Mouse (Mus musculus): Measurements from ENCODE around the gene Elobl. TPM values are rescaled to one million over a fixed set of nuclear protein-coding genes. Genes with fewer than 3 reads are reported as not detected.

Elobl gene
- polyA plus RNA-seq, 1 experiment from 2014 or later = not detected

DNA sequence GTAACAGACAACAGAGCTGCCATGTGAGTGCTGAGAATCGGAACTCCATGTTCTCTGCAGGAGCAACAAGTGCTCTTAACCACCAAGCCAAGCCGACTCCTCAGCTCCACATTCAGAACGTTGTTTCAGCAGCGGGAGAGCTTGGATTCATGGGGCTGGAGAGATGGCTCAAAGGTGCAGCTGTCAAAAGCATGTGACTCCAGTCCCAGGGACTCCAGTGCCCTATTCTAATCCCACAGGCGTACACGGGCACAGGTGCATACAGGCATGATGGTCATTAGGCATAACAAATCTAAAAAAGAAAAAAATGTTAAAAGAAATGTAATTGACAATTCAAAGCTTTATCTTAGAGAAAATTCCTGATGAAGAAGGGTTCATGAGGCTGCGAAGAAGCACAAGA, 26.5 kb upstream of the Elobl start:
- Histone ChIP-seq H3K9me3 (ENCODE audit: low read depth, low read length) (no peaks in the 10 kb centered on the region), H3K27ac (ENCODE audit: low read depth) (no peak overlapping the region), H3K27me3 (ENCODE audit: insufficient read depth, low read length) (no peaks in the 10 kb centered on the region), H3K4me2 (no peak overlapping the region), H3K36me3 (ENCODE audit: insufficient read depth) (peaks cover 19% of the 10 kb centered on the region), H3K4me3 (ENCODE audit: low read depth, low read length) (no peak overlapping the region), H3K9ac (no peak overlapping the region), H3K4me1 (ENCODE audit: insufficient read depth) (no peaks in the 10 kb centered on the region)
- ATAC-seq (ENCODE audit: insufficient read depth) (no peak), DNase-seq (no peak)
- 48% methylated on average over 7 of the region's 7 CpGs for WGBS
- TF ChIP-seq CTCF (IDR thresholded peaks at IDR 0.05; ENCODE audit: low read depth) = no peak

DNA sequence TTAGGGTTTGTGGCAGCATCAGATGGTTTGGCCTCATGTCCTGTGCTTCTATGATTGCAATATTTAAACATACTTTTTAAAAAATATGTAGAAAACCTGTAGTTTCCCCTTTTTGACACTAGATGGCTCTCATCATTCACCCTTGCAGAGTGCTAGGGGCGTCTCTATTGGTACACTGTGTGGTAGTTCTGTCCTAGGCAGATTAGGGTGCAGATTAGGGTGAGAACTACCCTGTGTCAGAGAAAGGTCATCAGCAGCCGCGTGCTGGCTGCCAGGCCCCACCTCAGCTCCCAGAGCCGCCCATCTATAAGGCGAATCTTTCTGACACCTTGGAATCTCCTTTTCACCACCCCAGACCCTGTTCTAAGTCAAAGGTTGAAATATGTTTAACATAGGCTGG, 22.8 kb upstream of the Elobl start:
- Histone ChIP-seq H3K36me3 (ENCODE audit: insufficient read depth) (peaks cover 47% of the 10 kb centered on the region), H3K4me2 (no peak overlapping the region), H3K4me3 (ENCODE audit: low read depth, low read length) (no peak overlapping the region), H3K9me3 (ENCODE audit: low read depth, low read length) (no peaks in the 10 kb centered on the region), H3K27ac (ENCODE audit: low read depth) (no peak overlapping the region), H3K4me1 (ENCODE audit: insufficient read depth) (no peaks in the 10 kb centered on the region), H3K9ac (no peak overlapping the region), H3K27me3 (ENCODE audit: insufficient read depth, low read length) (no peaks in the 10 kb centered on the region)
- 55% methylated on average over 5 of the region's 5 CpGs for WGBS
- TF ChIP-seq CTCF (IDR thresholded peaks at IDR 0.05; ENCODE audit: low read depth) = peak; percentile 61
- ATAC-seq (ENCODE audit: insufficient read depth) = peak; percentile 79
- DNase-seq = peak; percentile 79

DNA sequence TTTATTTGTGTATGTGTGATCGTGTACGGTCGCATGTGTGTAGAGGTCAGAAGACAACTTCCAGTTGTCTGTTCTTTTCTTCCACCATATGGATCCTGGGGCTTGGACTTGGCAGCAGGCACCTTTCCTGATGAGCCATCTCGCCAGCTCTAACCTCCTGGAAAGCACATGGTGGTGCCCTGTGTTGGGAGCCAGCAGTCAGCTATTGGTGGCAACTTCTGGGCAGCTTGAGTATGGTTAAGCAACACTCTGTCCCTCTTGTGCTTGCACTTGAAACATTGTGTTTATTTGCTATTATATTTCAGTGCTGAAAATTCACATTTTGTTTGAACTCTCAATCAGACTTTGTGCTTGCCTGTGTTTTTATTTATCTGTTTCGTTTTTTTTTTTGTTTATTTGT, 22.2 kb upstream of the Elobl start:
- Histone ChIP-seq H3K36me3 (ENCODE audit: insufficient read depth) (peaks cover 52% of the 10 kb centered on the region), H3K9ac (no peak overlapping the region), H3K4me3 (ENCODE audit: low read depth, low read length) (no peak overlapping the region), H3K4me1 (ENCODE audit: insufficient read depth) (no peaks in the 10 kb centered on the region), H3K27ac (ENCODE audit: low read depth) (no peak overlapping the region), H3K9me3 (ENCODE audit: low read depth, low read length) (no peaks in the 10 kb centered on the region), H3K4me2 (no peak overlapping the region), H3K27me3 (ENCODE audit: insufficient read depth, low read length) (no peaks in the 10 kb centered on the region)
- 76% methylated on average over 5 of the region's 5 CpGs for WGBS
- no peak for TF ChIP-seq CTCF (IDR thresholded peaks at IDR 0.05; ENCODE audit: low read depth)
- DNase-seq (no peak), ATAC-seq (ENCODE audit: insufficient read depth) (no peak)

DNA sequence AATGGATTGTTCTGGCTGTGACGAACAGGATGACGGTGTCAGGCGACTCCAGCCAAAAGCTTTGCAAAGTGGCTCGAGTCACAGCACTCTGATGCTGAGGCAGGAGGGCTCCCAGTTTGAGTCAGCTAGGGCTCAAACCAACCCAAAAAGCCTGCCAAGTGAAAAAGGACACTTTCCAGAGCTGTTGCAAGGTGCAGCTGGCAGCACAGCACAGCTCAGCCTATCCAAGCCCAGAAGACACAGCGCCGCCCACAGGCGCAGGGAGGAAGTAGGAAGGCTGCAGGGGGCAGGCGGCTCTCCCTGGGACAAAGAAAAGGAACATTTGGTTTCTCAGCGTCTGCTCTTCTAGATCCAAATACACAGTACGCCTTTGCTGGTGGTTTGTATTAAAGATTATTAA, 19.9 kb upstream of the Elobl start:
- no peak for DNase-seq
- no peaks in the 10 kb centered on the region for H3K4me1 ChIP-seq (ENCODE audit: insufficient read depth)
- peaks cover 68% of the 10 kb centered on the region for H3K36me3 ChIP-seq (ENCODE audit: insufficient read depth)
- ATAC-seq (ENCODE audit: insufficient read depth) = no peak
- no peak overlapping the region for H3K4me2 ChIP-seq
- 84% methylated on average over 10 of the region's 10 CpGs for WGBS
- H3K27me3 ChIP-seq (ENCODE audit: insufficient read depth, low read length) = no peaks in the 10 kb centered on the region
- H3K4me3 ChIP-seq (ENCODE audit: low read depth, low read length) = no peak overlapping the region
- no peak for TF ChIP-seq CTCF (IDR thresholded peaks at IDR 0.05; ENCODE audit: low read depth)
- H3K27ac ChIP-seq (ENCODE audit: low read depth) = no peak overlapping the region
- H3K9me3 ChIP-seq (ENCODE audit: low read depth, low read length) = no peaks in the 10 kb centered on the region
- H3K9ac ChIP-seq = no peak overlapping the region

DNA sequence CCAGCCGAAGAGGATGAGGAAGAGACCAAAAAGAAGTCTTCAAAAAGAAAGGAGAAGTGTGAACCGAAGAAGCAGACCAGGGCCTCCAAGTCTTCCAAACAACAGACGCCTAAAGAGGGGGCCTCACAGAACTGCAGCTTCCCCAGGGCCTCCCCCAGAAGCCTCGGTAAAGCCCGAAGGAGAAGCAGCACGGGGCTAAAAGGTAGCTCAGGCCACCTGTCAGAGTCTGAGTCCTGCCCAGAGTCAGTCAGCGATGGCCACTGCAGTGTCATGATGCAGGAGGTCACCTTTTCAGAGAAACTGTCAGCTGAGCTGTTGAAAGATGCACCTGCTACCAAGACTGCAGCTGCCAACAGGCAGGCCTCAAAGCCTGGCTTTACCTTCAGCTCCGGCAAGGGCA, 14.6 kb upstream of the Elobl start:
- H3K9me3 ChIP-seq (ENCODE audit: low read depth, low read length) = no peaks in the 10 kb centered on the region
- no peak overlapping the region for H3K27ac ChIP-seq (ENCODE audit: low read depth)
- H3K4me2 ChIP-seq = no peak overlapping the region
- DNase-seq (no peak), ATAC-seq (ENCODE audit: insufficient read depth) (no peak)
- peaks cover 38% of the 10 kb centered on the region for H3K36me3 ChIP-seq (ENCODE audit: insufficient read depth)
- TF ChIP-seq CTCF (IDR thresholded peaks at IDR 0.05; ENCODE audit: low read depth) = no peak
- H3K27me3 ChIP-seq (ENCODE audit: insufficient read depth, low read length) = no peaks in the 10 kb centered on the region
- WGBS = 79% methylated on average over 8 of the region's 8 CpGs
- H3K4me1 ChIP-seq (ENCODE audit: insufficient read depth) = no peaks in the 10 kb centered on the region
- no peak overlapping the region for H3K9ac ChIP-seq
- H3K4me3 ChIP-seq (ENCODE audit: low read depth, low read length) = no peak overlapping the region

DNA sequence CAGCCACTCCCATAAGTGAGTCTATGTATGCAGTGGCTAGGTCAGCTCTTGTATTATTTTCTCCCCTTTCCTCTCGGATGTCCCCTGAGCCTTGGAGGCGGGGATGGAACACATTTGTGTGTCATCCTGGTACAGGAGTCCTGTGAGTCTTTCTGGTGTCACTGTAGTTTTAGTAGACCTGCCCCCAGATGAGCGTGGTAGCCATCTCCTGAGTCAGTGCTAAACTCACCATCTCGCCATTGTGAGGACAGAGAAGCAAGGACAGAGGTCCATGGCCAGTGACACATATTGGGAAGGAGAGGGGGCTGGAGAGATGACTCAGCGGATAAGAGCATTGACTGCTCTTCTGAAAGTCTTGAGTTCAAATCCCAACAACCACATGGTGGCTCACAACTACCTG, 10.5 kb upstream of the Elobl start:
- Histone ChIP-seq H3K36me3 (ENCODE audit: insufficient read depth) (peaks cover 10% of the 10 kb centered on the region; the same call in 1 of the 2 replicates), H3K27ac (ENCODE audit: low read depth) (no peak overlapping the region), H3K9me3 (ENCODE audit: low read depth, low read length) (no peaks in the 10 kb centered on the region), H3K27me3 (ENCODE audit: insufficient read depth, low read length) (no peaks in the 10 kb centered on the region), H3K4me2 (no peak overlapping the region), H3K4me3 (ENCODE audit: low read depth, low read length) (no peak overlapping the region), H3K9ac (no peak overlapping the region), H3K4me1 (ENCODE audit: insufficient read depth) (no peaks in the 10 kb centered on the region)
- 89% methylated on average over 5 of the region's 5 CpGs for WGBS
- no peak for ATAC-seq (ENCODE audit: insufficient read depth)
- DNase-seq = no peak
- TF ChIP-seq CTCF (IDR thresholded peaks at IDR 0.05; ENCODE audit: low read depth) = no peak

DNA sequence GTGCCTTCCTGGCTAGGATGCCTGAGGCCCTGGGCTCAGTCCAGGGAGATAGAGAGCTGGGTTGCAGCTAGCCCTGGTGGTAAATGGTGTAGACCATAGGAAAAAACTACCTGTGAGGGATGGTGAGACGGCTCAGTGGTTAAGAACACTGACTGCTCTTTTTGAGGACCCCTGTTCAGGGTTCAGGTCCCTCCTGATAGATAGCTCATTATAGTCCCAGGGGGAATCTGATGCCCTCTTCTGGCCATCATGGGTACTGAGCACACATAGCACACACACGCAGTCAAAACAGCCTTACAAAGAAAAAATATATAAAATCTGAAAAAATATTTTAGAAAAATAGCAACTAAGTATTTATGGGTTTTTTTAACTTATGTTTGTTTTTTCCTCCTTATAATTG, 9.6 kb upstream of the Elobl start:
- H3K27me3 ChIP-seq (ENCODE audit: insufficient read depth, low read length) = no peaks in the 10 kb centered on the region
- no peaks in the 10 kb centered on the region for H3K4me1 ChIP-seq (ENCODE audit: insufficient read depth)
- H3K9me3 ChIP-seq (ENCODE audit: low read depth, low read length) = no peaks in the 10 kb centered on the region
- no peak overlapping the region for H3K27ac ChIP-seq (ENCODE audit: low read depth)
- DNase-seq (peak; percentile 21), ATAC-seq (ENCODE audit: insufficient read depth) (no peak)
- H3K9ac ChIP-seq = no peak overlapping the region
- H3K4me2 ChIP-seq = no peak overlapping the region
- TF ChIP-seq CTCF (IDR thresholded peaks at IDR 0.05; ENCODE audit: low read depth) = peak; percentile 46
- no peak overlapping the region for H3K4me3 ChIP-seq (ENCODE audit: low read depth, low read length)
- H3K36me3 ChIP-seq (ENCODE audit: insufficient read depth) = 0 out of 2 replicates have a peak, but pooled peaks cover 1% of the 10 kb centered on the region
- 91% methylated on average over 2 of the region's 2 CpGs for WGBS

All from lung, embryonic 14.5 days (tissue).